Mouse (Mus musculus) c-Kit-positive CD71-positive TER-119-negative erythroid progenitor cells, embryonic 14.5 days (primary cell): ENCODE measurements around the gene H2-Q2.
"Not testable (repeated sequence)": the region's sequence is repeated elsewhere in the genome, so short reads cannot be mapped to it uniquely, and the experiment has no call there.

Experiments used
- DNase-seq: peaks from one replicate; pipeline ENCODE4 v3.0.0-alpha.2; 2013; ENCODE audit warnings: low read depth

Gene H2-Q2

GRCm38 (mm10) chr17:35379369-35379728 lies 37.3 kb downstream of the H2-Q2 start, which contains the start of gene H2-Q4:
Gene H2-Q4, plus strand, starts transcription at chr17:35379617.
- peak; percentile 54 for DNase-seq

GRCm38 (mm10) chr17:35379729-35380451 lies 37.8 kb downstream of the H2-Q2 start:
- no peak for DNase-seq

- DNase-seq = not testable (repeated sequence)
Measured at GRCm38 (mm10) chr17:35389796-35390195, 47.8 kb downstream of the H2-Q2 start.

GRCm38 (mm10) chr17:35392671-35393070 lies 50.6 kb downstream of the H2-Q2 start:
- not testable (repeated sequence) for DNase-seq

GRCm38 (mm10) chr17:35393864-35394800 lies 52.1 kb downstream of the H2-Q2 start:
- not testable (repeated sequence) for DNase-seq
